Mouse (Mus musculus) adrenal gland, postnatal 4 days (tissue): ENCODE measurements around the gene Tgoln1. TPM values are rescaled to one million over a fixed set of nuclear protein-coding genes. Genes with fewer than 3 reads are reported as not detected.

Experiments used
- DNase-seq, 2 experiments: peaks; one replicate each; pipeline ENCODE4 v3.0.0; 2021 to 2022; ENCODE audit warnings: low spot score in 2 of 2, mixed read lengths in 2 of 2
- total RNA-seq, 2 experiments: library from RNA; stranded (reverse); gene quantifications; 2 replicates each; pipeline ENCODE4 v1.2.3; 2021

Gene Tgoln1
- total RNA-seq, 2 experiments from 2014 or later = 94.9 to 96.7 TPM

DNA sequence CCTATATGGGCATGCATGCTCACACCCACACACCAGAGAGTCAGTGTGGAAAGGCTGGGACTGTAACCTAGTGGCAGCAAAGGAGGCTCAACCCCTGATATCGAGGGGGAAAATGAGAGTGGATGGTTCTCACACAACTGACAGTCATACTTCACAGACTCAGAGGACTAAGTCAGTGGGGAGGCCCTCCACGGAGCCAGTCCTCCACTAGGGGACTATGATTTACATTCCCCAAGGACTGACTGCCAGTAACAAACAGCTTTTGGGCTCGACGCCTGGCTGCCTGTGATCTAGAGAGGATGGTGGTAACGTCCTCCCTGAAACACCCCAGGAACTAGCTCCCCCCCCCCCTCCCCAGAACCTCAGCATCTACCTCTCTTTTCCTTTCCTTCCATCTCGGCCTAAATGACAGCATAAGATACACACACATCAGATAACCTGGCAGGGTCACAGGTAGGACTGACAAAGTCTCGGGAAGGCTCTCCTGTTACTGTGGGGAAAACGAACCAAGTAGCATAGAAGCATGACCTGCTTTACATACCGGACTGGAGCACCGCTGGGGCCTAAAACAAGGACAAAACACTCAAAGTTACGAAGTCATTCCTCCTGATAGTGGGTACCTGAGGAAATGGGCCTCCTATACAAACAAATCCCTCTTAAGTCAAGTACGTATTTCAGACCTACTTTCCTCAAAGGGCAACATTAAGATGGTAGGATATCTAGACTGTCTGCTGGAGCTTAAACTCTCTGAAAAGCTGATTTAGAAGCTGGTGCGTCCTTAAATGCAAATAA lies 19.5 kb downstream of the Tgoln1 start:
- DNase-seq = no peak

DNA sequence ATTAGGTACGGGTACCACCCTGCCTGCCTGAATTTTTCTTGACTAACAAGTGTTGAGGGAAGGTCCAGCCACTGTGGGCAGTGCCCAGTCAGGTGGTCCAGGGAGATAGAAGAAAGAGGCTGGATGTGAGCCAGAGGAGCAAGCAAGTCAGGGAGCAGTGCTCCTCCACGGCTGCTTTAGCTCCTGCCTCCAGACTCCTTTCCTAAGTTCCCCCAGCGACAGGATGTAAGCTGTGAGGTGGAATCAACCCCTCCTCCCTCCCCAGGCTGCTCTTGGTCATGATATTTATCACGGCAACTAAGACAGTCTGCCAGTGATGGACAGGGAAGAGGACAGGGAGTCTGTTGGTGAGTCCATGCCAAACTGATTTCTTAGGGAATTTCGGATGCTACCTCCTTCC lies 22.9 kb downstream of the Tgoln1 start:
- DNase-seq = no peak

DNA sequence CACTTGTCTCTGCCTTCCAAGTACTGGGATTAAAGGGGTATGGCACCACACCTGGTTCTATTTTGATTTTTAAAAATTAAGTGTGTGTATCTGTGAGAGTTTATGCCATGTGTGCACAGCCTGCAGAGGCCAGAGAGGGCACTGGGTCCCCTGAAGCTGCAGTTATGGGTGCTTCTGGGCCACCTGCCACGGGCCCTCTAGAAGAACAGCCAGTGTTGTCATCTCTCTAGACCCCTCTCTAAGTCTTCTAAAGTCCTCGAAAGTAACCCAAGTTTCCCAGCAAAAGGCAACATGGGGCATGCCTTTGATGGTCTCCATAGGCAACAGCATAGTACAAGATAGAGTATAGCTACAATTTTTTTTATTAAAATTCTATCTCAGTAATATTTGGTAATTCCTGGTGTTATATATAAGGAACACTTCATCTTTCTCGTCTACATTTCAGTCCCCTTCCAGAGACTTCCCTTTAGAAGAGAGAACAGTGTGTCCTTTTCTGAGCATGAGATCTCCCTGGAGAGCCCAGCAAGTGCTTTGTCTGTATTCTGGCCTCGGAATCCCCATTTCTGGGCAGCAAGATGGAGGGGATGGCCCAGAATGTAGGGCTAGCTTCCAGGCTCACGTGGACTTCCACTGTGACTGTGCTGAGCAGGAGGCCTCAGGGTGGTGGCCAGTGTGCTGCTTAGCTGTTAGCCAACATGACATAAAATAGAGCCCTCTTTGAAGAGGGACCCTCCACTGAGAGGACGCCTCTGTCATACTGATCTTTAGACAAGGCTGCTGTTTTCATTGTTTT lies 23.6 kb downstream of the Tgoln1 start:
- no peak for DNase-seq

DNA sequence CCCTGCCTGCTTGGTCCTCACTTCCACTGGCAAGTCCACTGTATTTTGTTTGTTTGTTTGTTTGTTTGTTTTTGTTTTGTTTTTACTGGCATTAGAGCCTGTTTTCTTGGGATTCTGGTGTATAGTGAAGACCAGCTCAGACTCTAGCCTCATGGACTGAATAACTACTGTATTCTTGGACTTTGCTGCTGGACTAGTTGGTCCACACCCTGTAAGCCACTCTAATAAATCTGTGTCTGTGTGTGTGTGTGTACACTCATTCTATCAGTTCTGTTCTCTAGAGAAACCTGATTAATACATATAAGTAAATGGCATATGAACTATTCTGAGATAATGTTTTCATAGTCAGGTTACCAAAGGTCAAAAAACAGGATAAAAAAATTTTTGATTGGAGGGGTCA lies 26.7 kb downstream of the Tgoln1 start:
- DNase-seq = no peak

DNA sequence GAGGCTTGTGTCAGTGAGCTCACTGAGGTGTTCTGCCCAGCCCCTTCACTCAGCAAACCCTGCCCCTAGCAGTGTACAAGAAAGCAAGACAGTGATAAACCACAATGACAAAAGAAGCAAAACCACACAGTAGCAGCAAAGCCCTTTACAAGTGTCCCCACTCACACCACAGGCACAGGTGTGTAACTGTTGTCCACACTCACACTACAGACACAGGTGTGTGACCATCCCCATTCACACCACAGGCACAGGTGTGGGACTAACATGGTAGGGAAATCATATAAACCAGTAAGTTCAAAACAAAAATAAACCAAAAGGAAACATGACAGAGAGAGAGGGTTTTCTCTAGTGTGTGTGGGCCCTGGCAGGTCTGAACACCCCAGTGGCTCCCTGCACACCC lies 28.5 kb downstream of the Tgoln1 start:
- DNase-seq = no peak

DNA sequence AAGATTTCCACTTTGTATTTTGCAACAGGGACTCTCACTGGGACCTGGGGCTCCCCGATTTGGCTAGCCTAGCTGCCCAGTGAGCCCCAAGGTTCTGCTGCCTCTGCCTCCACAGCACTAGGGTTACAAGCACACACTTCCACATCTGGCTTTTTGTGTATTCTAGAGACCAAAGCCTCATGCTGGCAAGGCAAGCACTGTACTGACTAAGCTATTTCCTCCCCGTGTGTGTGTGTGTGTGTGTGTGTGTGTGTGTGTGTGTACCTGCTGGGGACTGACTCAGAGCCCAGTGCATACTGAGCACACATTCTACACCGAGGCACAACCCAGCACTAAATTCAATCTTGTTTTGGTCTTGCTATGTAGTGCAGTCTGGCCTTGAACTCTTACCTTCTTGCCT lies 30.1 kb downstream of the Tgoln1 start:
- DNase-seq = no peak

DNA sequence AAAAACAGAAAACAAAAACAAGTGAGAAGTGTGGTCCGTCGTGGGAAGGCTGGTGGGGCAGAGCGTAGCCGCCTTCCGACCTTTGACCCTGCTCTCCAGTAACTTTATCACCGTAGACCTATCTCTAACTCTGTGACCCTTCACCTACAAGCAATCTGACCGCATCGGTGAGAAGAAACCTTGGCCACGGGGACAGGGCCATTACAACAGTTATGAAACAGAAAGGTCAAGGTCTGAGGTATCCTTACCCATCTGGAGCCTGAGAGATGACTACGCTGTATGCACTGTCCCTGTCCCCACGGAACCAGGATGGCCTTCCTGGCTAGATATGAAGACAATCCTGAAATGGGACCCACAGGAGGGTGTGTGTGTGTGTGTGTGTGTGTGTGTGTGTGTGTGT lies 32.6 kb downstream of the Tgoln1 start:
- no peak for DNase-seq

DNA sequence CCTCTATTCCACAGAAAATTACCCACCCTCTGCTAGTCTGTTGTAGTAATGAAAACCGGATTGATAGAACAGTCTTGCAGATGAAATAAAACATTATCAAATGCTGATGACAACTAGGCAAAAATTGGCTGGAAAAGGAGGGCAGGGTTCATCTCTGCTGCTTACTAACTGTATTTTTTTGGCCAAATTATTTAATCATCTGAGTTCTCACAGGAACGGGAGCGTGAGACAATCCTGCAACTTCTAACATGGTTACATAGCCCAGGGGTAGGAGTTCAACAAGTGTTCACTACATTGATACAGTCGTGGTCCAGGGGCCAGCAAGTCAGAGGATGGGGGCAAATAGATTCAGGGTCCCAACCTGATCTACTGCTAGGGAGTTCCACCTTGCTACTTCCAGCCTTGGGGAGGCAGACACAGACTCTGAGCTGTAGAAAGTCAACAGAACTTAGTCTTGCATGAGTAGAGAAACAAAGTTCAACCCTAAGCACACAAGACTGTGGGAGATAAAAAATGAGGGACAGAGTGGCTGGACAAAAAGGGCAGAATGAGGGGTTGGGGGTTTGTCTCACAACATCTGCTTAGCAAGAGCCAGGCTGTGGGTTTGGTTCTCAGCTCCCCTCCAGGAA lies 33.5 kb downstream of the Tgoln1 start:
- DNase-seq = no peak

DNA sequence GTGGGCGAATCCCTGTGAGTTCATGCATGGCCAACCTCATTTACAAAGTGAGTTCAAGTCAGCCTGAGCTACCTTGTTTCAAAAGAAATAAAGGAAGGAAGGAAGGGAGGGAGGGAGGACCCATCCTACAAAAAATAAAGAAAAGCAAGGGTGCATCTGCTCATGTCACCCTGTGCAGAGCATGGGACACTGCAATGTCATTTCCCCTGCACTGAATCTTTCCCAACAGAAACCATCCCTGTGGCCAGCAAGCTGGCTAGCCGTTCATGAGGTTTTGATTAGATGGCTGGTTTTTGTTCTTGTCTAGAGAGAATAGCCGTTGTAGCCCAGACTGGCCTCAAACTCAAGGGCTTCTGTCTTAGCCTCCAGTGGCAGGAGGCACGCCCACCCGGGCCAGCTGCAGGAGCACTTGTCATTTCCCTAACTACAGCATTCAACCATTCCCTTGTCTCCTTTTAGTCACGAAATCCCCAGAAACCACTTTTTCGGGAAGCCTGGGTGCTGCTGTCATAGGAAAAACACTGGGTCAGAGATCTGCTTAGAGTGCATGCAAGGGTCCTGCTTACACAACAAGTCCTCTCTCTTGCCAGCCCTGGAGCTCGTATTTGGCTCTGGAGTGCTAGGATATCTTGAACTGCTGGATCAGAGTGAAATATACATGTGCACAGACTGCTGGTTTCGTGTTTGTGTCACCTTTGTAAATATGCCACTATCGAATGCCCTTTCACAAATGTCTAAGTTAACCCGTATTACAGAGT lies 35.0 kb downstream of the Tgoln1 start:
- DNase-seq = no peak

DNA sequence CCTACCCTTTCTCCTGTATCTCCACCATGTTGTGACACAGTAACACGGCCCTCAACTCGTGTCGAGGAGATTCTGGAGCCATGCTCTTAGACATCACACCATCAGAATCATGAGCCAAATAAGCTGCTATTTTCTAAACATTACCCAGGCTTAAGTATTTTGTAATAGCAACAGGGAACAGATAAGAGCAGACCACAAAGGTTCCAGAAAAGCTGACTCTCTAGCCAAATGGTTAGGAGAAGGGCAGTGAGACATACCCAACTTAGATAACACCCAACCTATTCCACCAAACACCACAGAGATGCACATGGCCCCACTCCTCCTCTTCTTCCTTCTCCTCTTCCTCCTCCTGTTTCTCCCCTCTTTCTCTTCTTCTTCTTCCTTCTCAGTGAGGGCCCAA lies 40.8 kb downstream of the Tgoln1 start:
- no peak for DNase-seq

DNA sequence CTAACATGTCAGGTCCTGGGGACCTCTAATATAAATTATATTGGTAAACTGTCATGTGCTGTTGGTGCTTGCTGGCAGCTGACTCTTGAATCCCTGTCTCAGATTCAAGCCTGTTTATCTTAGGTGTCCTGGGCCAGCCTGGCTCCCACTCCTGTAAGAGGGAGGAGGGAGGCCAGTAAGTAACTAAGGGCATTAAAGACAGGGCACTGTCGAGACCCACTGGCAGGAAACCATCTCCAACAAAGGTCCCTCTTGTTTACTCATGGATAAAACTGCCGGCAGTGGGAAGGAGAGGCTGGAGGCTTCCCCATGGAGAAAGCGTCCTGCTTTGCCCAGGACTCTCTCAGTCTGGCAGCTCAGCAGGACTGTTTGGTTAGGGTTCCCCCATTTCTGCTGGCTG lies 45.0 kb downstream of the Tgoln1 start:
- no peak for DNase-seq

DNA sequence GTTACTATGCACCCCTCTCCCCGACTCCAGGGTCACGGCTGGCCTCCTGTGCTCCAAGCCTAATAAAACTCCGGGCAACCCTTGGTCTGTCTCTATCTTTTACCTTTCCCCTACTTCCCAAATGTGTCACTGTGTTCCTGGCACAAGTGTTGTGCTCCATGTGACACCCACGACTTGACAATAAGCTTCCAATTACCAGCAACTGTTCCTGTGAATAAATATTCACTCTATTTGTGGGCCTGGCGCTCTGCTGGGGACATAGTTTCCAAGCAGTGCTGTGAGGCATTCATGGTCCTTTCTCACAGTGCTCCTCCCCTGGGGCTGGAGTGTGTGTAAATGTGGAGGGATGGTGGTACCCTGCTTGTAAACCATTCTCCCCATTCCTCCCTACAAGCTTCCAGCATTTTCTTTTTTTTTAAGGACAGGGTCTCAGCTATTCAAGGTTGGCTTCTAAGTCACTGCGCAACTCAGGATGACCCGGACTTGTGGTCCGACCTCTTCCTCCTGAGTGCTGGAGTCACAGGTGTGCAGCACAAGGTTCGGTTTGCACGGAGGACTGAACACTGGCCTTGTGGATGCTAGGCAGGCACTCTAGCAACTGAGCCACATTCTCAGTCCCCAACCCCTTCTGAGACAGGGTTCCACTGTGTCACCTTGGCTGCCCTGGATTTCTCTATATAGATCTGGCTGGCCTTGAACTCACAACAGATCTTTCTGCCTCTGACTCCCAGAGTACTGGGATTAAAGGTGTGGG lies 46.0 kb downstream of the Tgoln1 start:
- no peak for DNase-seq

DNA sequence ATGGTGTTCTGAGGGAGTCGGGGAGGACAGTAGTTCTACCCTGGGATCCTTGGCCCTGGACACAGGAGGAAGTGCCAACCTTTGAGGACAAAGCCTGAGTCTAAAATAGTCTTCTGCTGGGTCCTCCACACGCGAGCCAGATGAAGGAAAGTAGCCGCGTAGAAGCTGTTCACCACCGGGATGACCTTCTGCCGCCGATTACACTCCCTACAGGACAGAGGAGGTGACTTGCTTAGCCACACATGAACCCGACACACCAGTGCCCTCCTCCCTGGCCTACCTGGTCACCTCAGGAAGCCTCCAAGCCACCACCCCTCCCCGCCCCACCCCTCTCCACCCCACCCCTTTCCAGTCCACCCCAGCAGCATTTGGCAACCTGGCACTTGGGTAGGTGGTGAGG lies 48.1 kb downstream of the Tgoln1 start:
- no peak for DNase-seq

DNA sequence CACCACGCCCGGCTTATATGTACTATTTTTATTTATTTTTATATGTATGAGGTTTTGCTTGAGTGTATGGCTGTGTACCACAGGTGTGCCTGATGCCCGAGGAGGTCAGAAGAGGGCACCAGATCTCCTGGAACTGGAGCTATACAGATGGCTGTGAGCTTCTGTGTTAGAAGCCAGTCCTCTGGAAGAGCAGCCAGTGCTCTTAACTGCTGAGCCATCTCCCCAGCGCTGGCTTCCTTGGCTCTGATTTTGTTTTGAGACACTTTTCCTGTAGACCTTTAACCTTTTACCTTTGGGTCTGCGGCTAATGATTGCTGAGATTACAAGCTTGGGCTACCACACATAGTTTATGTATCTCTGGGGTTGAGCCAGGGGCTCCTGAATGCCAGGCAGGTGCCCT lies 49.3 kb downstream of the Tgoln1 start:
- DNase-seq = no peak

DNA sequence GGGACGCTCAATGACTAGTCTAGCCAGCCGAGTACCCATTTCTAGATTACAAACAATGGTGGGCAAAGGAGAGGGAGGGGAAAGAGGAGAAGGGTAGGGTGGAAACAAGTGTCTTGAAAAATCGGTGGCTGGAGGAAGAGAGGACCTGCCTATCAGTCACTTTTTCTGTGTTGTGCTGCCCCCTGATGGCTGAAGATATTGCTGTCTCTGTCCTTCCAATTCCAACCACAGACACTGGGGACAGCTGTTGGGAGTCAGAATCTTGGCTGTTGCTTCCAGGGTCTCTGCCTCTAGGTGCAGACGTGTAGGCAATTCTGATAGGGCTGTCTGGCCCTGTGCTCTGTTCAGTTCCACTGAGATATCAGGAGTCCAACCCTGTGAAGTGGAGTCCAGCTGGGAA lies 50.8 kb downstream of the Tgoln1 start:
- DNase-seq = peak; percentile 48 to 76

DNA sequence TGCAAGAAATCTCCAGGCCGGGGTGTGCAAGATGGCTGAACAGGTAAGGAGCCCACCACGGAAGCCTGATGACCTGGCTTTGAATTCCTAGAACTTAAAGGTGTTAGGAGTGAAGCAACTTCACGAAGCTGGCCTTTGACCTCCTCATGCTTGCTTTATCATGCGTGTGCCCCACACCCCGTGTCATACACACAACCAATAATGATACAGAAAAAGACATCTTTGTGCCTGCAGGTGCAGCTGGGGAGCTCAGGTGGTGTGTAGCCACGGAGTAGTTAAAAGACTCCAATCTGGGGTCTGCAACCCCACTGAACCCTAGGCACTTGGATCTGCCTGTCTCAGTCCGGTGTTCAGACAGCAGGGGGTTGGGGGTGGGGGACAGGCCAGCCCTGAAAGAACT lies 51.3 kb downstream of the Tgoln1 start:
- no peak for DNase-seq

DNA sequence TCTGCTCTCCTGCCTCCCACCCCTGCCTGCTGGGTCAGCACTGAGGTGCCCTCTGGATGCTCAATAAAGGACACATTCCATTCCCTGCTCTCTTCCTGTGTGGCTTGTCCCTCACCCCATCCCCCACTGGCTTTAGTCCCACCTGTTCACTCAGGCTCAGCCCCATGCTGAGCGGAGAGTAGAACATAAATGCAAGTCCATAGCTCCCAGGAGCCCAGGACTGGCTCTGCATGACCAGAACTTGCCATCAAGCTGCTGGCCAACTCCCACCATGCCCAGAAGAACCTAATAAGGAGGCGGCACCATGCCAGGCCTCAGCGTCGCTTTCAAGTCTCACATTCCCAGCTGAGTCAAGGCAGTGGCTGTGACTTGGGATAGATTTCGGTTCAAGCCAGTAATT lies 53.9 kb downstream of the Tgoln1 start:
- DNase-seq = no peak

DNA sequence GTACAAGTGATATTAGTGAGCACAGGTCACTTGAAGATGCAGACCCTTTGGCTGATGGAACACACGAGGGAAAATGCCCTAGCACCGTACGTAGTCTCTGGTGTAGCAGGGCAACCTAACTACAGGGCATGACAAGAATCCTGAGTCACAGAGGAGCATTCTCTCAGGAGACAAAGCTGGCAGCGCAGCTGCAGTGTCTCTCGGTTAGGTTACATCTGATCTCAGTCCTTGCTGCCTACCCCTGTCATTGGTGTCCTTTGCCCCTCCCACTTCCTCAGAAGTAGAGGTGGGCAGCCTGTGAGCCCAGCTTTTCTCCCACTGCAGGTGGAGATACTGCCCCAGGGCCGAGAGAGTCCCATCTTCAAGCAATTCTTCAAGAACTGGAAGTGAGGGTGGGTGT lies 54.3 kb downstream of the Tgoln1 start:
- no peak for DNase-seq

DNA sequence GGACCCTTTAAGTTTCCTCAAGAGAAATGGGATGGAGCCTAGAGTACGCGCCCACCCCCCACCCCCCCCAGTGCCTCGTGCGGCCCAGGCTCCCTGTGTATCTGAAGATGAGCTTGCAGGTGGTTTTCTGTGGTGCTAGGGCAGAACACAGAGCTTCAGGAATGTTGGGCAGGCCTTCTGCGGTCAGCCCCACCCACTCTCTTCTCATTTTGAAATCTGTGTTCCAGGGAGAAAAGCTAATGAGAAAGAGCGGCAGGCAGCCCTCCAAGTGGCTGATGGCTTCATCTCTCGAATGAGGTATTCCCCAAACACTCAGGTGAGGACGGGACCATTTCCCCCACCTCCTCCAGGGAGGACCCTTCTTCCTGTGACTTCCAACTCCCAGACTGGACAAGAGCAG lies 56.0 kb downstream of the Tgoln1 start:
- DNase-seq = no peak
